8 mouse cellular contexts compared by ENCODE assay signal in genomic region chr17:84837780-84838179, GRCm38 (mm10). TPM values are rescaled to one million over a fixed set of nuclear protein-coding genes. Genes with fewer than 3 reads are reported as not detected.
DNase-seq lines count a peak whose midpoint lies in the region; ATAC-seq and TF ChIP-seq lines count a peak whose summit lies in the region.

No protein-coding gene starts in this region.

- peak; percentile 84; the same call in 1 of the 2 replicates for ATAC-seq in midbrain, embryonic 16.5 days

- H3K9ac ChIP-seq in midbrain, embryonic 16.5 days (ENCODE audit: low read depth, low read length) = no peak overlapping the region

- H3K36me3 ChIP-seq in limb, embryonic 10.5 days = no peaks in the 10 kb centered on the region
- no peaks in the 10 kb centered on the region for H3K36me3 ChIP-seq in midbrain, embryonic 16.5 days (ENCODE audit: control insufficient read depth, insufficient read depth, low read length)
- no peaks in the 10 kb centered on the region for H3K36me3 ChIP-seq in spleen, adult 2 months (ENCODE audit: control insufficient read depth, insufficient read depth, low read length)

- TF ChIP-seq CTCF in spleen, adult 2 months (IDR thresholded peaks at IDR 0.05; ENCODE audit: extremely low read depth, insufficient read depth, insufficient read length, insufficient replicate concordance) = peak; percentile 75; the same call in 1 of the 2 replicates

- H3K9me3 ChIP-seq in limb, embryonic 10.5 days (replicated peaks) = no peaks in the 10 kb centered on the region
- H3K9me3 ChIP-seq in midbrain, embryonic 16.5 days (replicated peaks; ENCODE audit: control insufficient read depth, low read length, poor library complexity, severe bottlenecking) = no peaks in the 10 kb centered on the region

- H3K4me1 ChIP-seq in limb, embryonic 10.5 days = no peaks in the 10 kb centered on the region
- no peaks in the 10 kb centered on the region for H3K4me1 ChIP-seq in midbrain, embryonic 16.5 days (ENCODE audit: control insufficient read depth, insufficient read depth, low read length)
- H3K4me1 ChIP-seq in spleen, adult 2 months (ENCODE audit: control insufficient read depth, insufficient read depth, insufficient read length) = no peaks in the 10 kb centered on the region

- no peaks in the 10 kb centered on the region for H3K27me3 ChIP-seq in limb, embryonic 10.5 days (ENCODE audit: low read depth, poor library complexity, severe bottlenecking)
- H3K27me3 ChIP-seq in midbrain, embryonic 16.5 days (ENCODE audit: control insufficient read depth, insufficient read depth, low read depth, low read length) = no peaks in the 10 kb centered on the region; the same call in 1 of the 2 replicates
- H3K27me3 ChIP-seq in spleen, adult 2 months (ENCODE audit: control insufficient read depth, insufficient read depth, low read length) = no peaks in the 10 kb centered on the region

- H3K27ac ChIP-seq in limb, embryonic 10.5 days = no peak overlapping the region
- no peak overlapping the region for H3K27ac ChIP-seq in midbrain, embryonic 16.5 days (ENCODE audit: low read length)
- H3K27ac ChIP-seq in spleen, adult 2 months (ENCODE audit: insufficient read depth, low read length) = no peak overlapping the region

- no peak overlapping the region for H3K4me3 ChIP-seq in limb, embryonic 10.5 days
- H3K4me3 ChIP-seq in midbrain, embryonic 16.5 days (ENCODE audit: low read depth, low read length) = no peak overlapping the region
- H3K4me3 ChIP-seq in spleen, adult 2 months (ENCODE audit: extremely low read depth, insufficient read depth, insufficient read length) = no peak overlapping the region

- no peak overlapping the region for H3K4me2 ChIP-seq in midbrain, embryonic 16.5 days (ENCODE audit: low read length)

- WGBS in limb, embryonic 10.5 days = 3% methylated on average over 3 of the region's 3 CpGs
- WGBS in midbrain, embryonic 16.5 days = 0% methylated on average over 3 of the region's 3 CpGs
- WGBS in spleen, adult 2 months = 1% methylated on average over 3 of the region's 3 CpGs

- TF ChIP-seq POLR2A in spleen, adult 2 months (IDR thresholded peaks at IDR 0.05; ENCODE audit: low read depth, low read length) = no peak

- peak; percentile 84 for DNase-seq in 3T3-L1 (ENCODE audit: low read depth, low spot score)
- peak; percentile 59 to 67 for DNase-seq in adrenal gland, adult 18-20 months (ENCODE audit: low spot score in 2 of 2)
- DNase-seq in embryo, embryonic 10.5 days (ENCODE audit: low spot score) = peak; percentile 87
- DNase-seq in gastrocnemius, postnatal 25 days = peak; percentile 39
- DNase-seq in kidney, adult 8-10 months = peak; percentile 65 to 82
- peak; percentile 62 for DNase-seq in limb, embryonic 10.5 days (ENCODE audit: low spot score)
- peak in 1 of 2 experiments; percentile 59 for DNase-seq in spleen, adult 2 months (ENCODE audit: low read depth in 1 of 2, low spot score in 2 of 2)

RNA-seq across cellular contexts. Expression of gene Lrpprc, which starts 47.2 kb away (rescaled TPM):
- total RNA-seq in adrenal gland, adult 18-20 months (2021) = 10 to 100 TPM; 71.2 to 74.9 TPM
- total RNA-seq in gastrocnemius, postnatal 25 days (2021) = 10 to 100 TPM; 59.2 to 71.3 TPM
- polyA plus RNA-seq in limb, embryonic 10.5 days (2016; fragmentation: Nextera tagmentation; extraction: Ambion mirVana) = 60.2 and 61.1 TPM in 2 replicates
- polyA plus RNA-seq in midbrain, embryonic 16.5 days (2015; fragmentation: Nextera tagmentation; extraction: Ambion mirVana) = 47.5 and 51.0 TPM in 2 replicates
- polyA plus RNA-seq in spleen, adult 2 months (2012; rRNA removed) = 5.4 and 6.8 TPM in 2 replicates
